Mouse (Mus musculus) E14TG2a.4 (cell line): Measurements from ENCODE around the gene Dscam.

Experiments
- CTCF ChIP-seq: conservative IDR thresholded peaks from 2 replicates; pipeline ENCODE4 v1.5.1; 2014; ENCODE audit warnings: low read length
- NANOG ChIP-seq: IDR thresholded peaks from 2 replicates; pipeline ENCODE4 v1.6.1; 2014; ENCODE audit warnings: borderline replicate concordance, low read length, mixed read lengths
- POU5F1 ChIP-seq: IDR thresholded peaks from 2 replicates; pipeline ENCODE4 v1.6.1; 2014; ENCODE audit warnings: low read length, borderline replicate concordance

GRCm38 (mm10) chr16:97105266-97105665 is 65.3 kb downstream of the Dscam start:
- TF ChIP-seq CTCF, result no peak
- TF ChIP-seq NANOG, result no peak
- TF ChIP-seq POU5F1, result no peak
